Mouse (Mus musculus): ENCODE data around the gene Arid4a. TPM values are rescaled to one million over a fixed set of nuclear protein-coding genes. Genes with fewer than 3 reads are reported as not detected.

Gene Arid4a
- polyA plus RNA-seq, 1 experiment from 2014 or later = 40.4 TPM

GRCm38 (mm10) chr12:71139258-71139828 lies 123.6 kb downstream of the Arid4a start:
- H3K27ac ChIP-seq (ENCODE audit: low read length) = no peak overlapping the region
- H3K9me3 ChIP-seq (replicated peaks; ENCODE audit: control insufficient read depth, low read length) = no peaks in the 10 kb centered on the region
- H3K9ac ChIP-seq (ENCODE audit: low read length) = no peak overlapping the region
- peaks cover 8% of the 10 kb centered on the region; the same call in 1 of the 2 replicates for H3K36me3 ChIP-seq (ENCODE audit: control insufficient read depth, insufficient read depth, low read length)
- WGBS = 82% methylated on average over 5 of the region's 5 CpGs
- ATAC-seq (ENCODE audit: insufficient read depth, low FRiP score) = no peak
- H3K4me1 ChIP-seq (ENCODE audit: control insufficient read depth, insufficient read depth, low read length) = peaks cover 16% of the 10 kb centered on the region
- no peak overlapping the region for H3K4me3 ChIP-seq (replicated peaks; ENCODE audit: low read length)
- no peaks in the 10 kb centered on the region for H3K27me3 ChIP-seq (ENCODE audit: control insufficient read depth, insufficient read depth, low read length)
- no peak overlapping the region for H3K4me2 ChIP-seq (ENCODE audit: low read depth, low read length)

GRCm38 (mm10) chr12:71141189-71141588 lies 125.4 kb downstream of the Arid4a start:
- H3K4me2 ChIP-seq (ENCODE audit: low read depth, low read length) = no peak overlapping the region
- H3K27me3 ChIP-seq (ENCODE audit: control insufficient read depth, insufficient read depth, low read length) = no peaks in the 10 kb centered on the region
- peaks cover 13% of the 10 kb centered on the region; the same call in 1 of the 2 replicates for H3K36me3 ChIP-seq (ENCODE audit: control insufficient read depth, insufficient read depth, low read length)
- H3K9ac ChIP-seq (ENCODE audit: low read length) = no peak overlapping the region
- ATAC-seq (ENCODE audit: insufficient read depth, low FRiP score) = no peak
- H3K27ac ChIP-seq (ENCODE audit: low read length) = no peak overlapping the region
- H3K4me1 ChIP-seq (ENCODE audit: control insufficient read depth, insufficient read depth, low read length) = peaks cover 10% of the 10 kb centered on the region
- no peaks in the 10 kb centered on the region for H3K9me3 ChIP-seq (replicated peaks; ENCODE audit: control insufficient read depth, low read length)
- no peak overlapping the region for H3K4me3 ChIP-seq (replicated peaks; ENCODE audit: low read length)

- Histone ChIP-seq H3K4me1 (ENCODE audit: control insufficient read depth, insufficient read depth, low read length) (no peaks in the 10 kb centered on the region), H3K9ac (ENCODE audit: low read length) (no peak overlapping the region), H3K9me3 (replicated peaks; ENCODE audit: control insufficient read depth, low read length) (no peaks in the 10 kb centered on the region), H3K36me3 (ENCODE audit: control insufficient read depth, insufficient read depth, low read length) (peaks cover 21% of the 10 kb centered on the region), H3K27ac (ENCODE audit: low read length) (no peak overlapping the region), H3K4me3 (replicated peaks; ENCODE audit: low read length) (no peak overlapping the region), H3K27me3 (ENCODE audit: control insufficient read depth, insufficient read depth, low read length) (no peaks in the 10 kb centered on the region), H3K4me2 (ENCODE audit: low read depth, low read length) (no peak overlapping the region)
- WGBS = 86% methylated on average over 3 of the region's 3 CpGs
- ATAC-seq (ENCODE audit: insufficient read depth, low FRiP score) = no peak
Measured at GRCm38 (mm10) chr12:71147641-71148040, 131.9 kb downstream of the Arid4a start.

Other genes with a start within 250 kb of the Arid4a start
- gene Frmd6, start 190.5 kb upstream of the Arid4a start, polyA plus RNA-seq (2015; fragmentation: Nextera tagmentation; extraction: Ambion mirVana) = 35.9 and 39.7 TPM in 2 replicates
- gene Actr10, start 78.1 kb upstream of the Arid4a start, polyA plus RNA-seq (2015; fragmentation: Nextera tagmentation; extraction: Ambion mirVana) = 207 and 219 TPM in 2 replicates
- gene Psma3, start 41.4 kb upstream of the Arid4a start, polyA plus RNA-seq (2015; fragmentation: Nextera tagmentation; extraction: Ambion mirVana) = 503 and 542 TPM in 2 replicates
- gene Tomm20l, start 95.4 kb downstream of the Arid4a start, polyA plus RNA-seq (2015; fragmentation: Nextera tagmentation; extraction: Ambion mirVana) = not detected in 2 replicates
- gene Timm9, start 120.7 kb downstream of the Arid4a start, polyA plus RNA-seq (2015; fragmentation: Nextera tagmentation; extraction: Ambion mirVana) = 75.9 and 76.1 TPM in 2 replicates
- gene 2700049A03Rik, start 120.9 kb downstream of the Arid4a start, polyA plus RNA-seq (2015; fragmentation: Nextera tagmentation; extraction: Ambion mirVana) = 8.4 and 11.3 TPM in 2 replicates

Measured in stomach, embryonic 16.5 days (tissue).